Mouse (Mus musculus) olfactory bulb, adult 2 months (tissue): ENCODE measurements around the gene Slc2a8. TPM values are rescaled to one million over a fixed set of nuclear protein-coding genes. Genes with fewer than 3 reads are reported as not detected.

Source experiments
- H3K27ac ChIP-seq: fragments of 200-500 bp; 2 replicates; pipeline ENCODE4 v1.5.1; 2012; ENCODE audit warnings: low read depth, low read length; ENCODE audit not compliant: insufficient read depth
- H3K4me1 ChIP-seq: fragments of 200-500 bp; 2 replicates; pipeline ENCODE4 v1.6.1; 2012; ENCODE audit warnings: low read length; ENCODE audit not compliant: control insufficient read depth, insufficient read depth
- H3K4me3 ChIP-seq: fragments of 200-500 bp; 2 replicates; pipeline ENCODE4 v1.5.1; 2012; ENCODE audit warnings: mild to moderate bottlenecking, low read depth, low read length, moderate library complexity; ENCODE audit not compliant: insufficient read depth
- CTCF ChIP-seq: fragments of 200-500 bp; IDR thresholded peaks from 2 replicates; pipeline ENCODE4 v1.5.1; 2012; ENCODE audit warnings: low read depth, mild to moderate bottlenecking, low read length, moderate library complexity; ENCODE audit not compliant: insufficient read depth
- POLR2A ChIP-seq: fragments of 200-500 bp; IDR thresholded peaks from 2 replicates; pipeline ENCODE4 v1.6.1; 2012; ENCODE audit warnings: mild to moderate bottlenecking, low read depth, low read length, moderate library complexity; ENCODE audit not compliant: insufficient read depth
- WGBS: fragments of 180-500 bp; shearing (Covaris S2); methylation state at CpG from one replicate; pipeline ENCODE4 v1.1.7; 2018; 5-methylcytosine and 5-hydroxymethylcytosine counted together
- polyA plus RNA-seq: library from polyadenylated mRNA; stranded (reverse); fragments of >200 nt; gene quantifications from 2 replicates; pipeline ENCODE4 v1.2.4, GENCODE M21; 2012; ENCODE audit warnings: low replicate concordance; ENCODE audit not compliant: missing spikeins, insufficient read depth, insufficient read length

The Slc2a8 gene
- polyA plus RNA-seq, 1 experiment: not detected

DNA sequence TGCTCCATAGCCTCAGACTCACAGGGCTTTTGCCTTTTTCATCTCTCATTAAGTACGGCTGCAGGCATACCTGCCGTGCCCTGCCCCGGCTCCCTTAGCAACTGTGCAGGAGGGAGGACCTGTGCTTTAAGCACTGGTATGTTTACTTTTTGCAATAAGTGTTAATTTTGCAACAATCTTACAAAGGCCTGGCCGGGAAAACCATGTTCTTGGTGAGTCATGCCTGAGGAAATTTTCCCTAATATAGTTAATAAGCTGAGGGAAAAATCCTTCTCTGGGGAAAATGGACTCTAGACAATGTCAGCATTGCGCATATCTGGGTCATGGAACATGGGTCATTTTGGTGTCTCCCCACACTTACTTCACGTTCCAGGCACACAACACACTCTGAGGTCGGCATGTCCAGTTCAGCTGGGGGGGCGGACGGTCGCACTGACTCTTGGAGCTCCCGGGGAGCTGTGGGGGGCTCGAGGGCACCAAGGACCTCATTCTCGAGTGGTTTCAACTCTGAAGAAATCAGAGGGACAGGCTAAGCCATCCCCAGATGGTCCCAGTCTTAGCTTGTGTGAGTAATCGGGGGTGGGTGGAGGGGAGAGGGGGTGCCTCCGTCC, 54.2 kb downstream of the Slc2a8 start:
- Histone ChIP-seq H3K4me3 (no peak overlapping the region), H3K27ac (peak overlapping the region; percentile 53; the same call in 1 of the 2 replicates), H3K4me1 (peaks cover 50% of the 10 kb centered on the region)
- WGBS: 57% methylated on average over 15 of the region's 15 CpGs
- TF ChIP-seq POLR2A (no peak), CTCF (no peak)

DNA sequence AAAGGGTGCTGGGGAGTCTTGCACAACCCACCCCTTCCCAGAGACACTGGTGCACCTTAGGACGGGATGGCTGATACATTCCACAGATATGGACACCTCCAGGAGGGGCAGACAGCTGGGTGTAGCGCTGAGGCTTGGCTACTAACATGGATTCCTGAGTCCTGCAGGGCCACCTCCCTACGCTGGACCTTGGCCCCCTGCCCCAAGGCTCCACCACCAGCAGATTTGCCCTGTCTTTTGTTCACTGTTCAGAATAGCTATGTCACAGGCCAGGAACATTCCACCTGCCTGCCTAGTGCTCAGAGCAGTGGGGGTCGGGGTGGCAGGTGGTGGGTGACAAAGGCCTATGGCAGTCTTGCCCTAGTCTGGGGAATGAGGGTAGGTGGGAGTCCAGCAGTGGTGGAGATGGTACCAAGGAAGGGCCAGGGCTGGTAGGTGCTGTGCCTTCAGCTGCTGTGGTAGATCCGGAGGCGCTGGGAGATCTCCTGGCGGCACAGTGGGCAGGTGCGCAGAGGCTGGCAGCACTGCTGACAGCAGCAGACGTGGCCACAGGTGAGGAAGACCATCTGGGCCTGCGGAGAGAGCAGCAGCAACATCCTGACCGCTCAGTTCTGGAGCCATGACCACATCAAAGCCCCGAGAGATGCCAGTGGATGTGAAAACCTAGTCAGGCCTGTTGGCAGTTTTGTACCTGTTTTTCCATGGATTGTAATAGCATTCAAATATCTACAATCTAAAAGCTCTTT, 55.4 kb downstream of the Slc2a8 start:
- peaks cover 44% of the 10 kb centered on the region for H3K4me1 ChIP-seq
- H3K27ac ChIP-seq: no peak overlapping the region
- TF ChIP-seq CTCF (no peak), POLR2A (no peak)
- H3K4me3 ChIP-seq: no peak overlapping the region
- 88% methylated on average over 12 of the region's 12 CpGs for WGBS

DNA sequence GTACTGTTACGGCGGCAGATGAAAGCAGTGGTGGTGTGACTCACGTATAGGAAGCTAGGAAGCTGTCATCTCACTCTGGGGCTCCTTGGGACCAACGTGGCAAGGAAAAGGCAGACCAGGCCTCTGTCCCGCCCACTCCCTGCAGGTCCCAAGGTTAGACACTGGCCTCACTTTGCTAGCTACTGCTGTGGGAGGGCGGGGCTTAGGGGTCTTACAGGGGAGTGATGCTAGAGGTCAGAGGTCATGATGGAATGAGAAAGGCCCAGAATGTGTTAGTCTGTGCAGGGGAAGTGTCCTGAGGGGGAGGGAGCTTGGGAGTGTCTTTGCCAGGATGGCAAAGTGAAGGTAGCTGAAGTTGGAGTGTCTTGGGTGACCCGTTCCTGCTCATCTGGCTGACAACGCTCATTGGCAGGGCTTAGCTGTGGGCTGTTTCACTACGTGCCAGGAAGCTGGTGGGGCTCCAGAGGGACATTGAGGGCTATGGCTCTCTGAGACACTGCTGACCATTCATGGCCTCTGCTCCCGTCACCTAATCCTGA, 57.5 kb downstream of the Slc2a8 start:
- H3K4me3 ChIP-seq: no peak overlapping the region
- TF ChIP-seq POLR2A: no peak
- TF ChIP-seq CTCF: no peak
- WGBS: 61% methylated on average over 10 of the region's 10 CpGs
- peaks cover 34% of the 10 kb centered on the region for H3K4me1 ChIP-seq
- no peak overlapping the region for H3K27ac ChIP-seq

DNA sequence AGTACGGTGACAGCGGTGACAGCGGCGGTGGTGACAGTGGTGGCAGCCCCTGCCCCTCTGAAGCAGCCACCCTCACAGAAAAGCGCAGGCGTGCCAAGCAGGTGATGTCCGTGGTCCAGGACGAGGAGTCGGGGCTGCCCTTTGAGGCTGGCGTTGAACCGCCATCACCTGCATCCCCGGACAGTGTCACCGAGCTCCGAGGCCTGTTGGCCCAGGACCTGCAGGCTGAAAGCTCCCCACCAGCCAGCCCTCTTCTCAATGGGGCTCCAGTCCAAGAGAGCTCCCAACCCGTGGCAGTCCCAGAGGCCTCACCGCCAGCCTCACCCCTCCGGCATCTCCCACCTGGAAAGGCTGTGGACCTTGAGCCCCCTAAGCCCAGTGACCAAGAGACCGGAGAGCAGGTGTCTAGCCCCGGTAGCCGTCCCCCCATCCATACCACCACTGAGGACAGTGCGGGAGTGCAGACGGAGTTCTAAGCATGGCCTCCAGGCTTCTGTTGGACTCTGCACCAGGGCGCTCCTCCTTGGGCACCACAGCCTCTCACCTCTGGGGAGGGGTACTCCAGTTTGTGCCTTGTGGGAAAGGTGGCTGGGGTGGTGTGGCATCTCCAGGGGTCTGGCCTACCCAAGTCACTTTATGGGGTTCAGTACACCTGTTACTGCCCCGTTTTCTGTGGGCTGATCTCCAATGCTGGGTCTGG, 58.2 kb downstream of the Slc2a8 start:
- Histone ChIP-seq H3K4me1 (peaks cover 31% of the 10 kb centered on the region), H3K4me3 (no peak overlapping the region), H3K27ac (no peak overlapping the region)
- TF ChIP-seq CTCF (no peak), POLR2A (no peak)
- WGBS: 91% methylated on average over 24 of the region's 24 CpGs

Other genes with a start within 250 kb of the Slc2a8 start
- gene 6330409D20Rik, start 241.1 kb downstream of the Slc2a8 start, polyA plus RNA-seq: not detected in 2 replicates
- gene Tor2a, start 224.8 kb downstream of the Slc2a8 start, polyA plus RNA-seq: not detected in 2 replicates
- gene Ttc16, start 206.4 kb downstream of the Slc2a8 start, polyA plus RNA-seq: not detected in 2 replicates
- gene Ptrh1, start 206.3 kb downstream of the Slc2a8 start, polyA plus RNA-seq: not detected in 2 replicates
- gene Cfap157, start 197.7 kb downstream of the Slc2a8 start, polyA plus RNA-seq: not detected in 2 replicates
- gene Stxbp1, start 134.8 kb downstream of the Slc2a8 start, polyA plus RNA-seq: 182 and 623 TPM in 2 replicates
- not detected in 2 replicates for gene Fam129b, start 106.0 kb downstream of the Slc2a8 start, polyA plus RNA-seq
- gene Rpl12, start 20.5 kb downstream of the Slc2a8 start, polyA plus RNA-seq: not detected in 2 replicates
- gene Lrsam1, start 20.5 kb downstream of the Slc2a8 start, polyA plus RNA-seq: not detected in 2 replicates
- not detected in 2 replicates for gene Garnl3, start 149.6 kb upstream of the Slc2a8 start, polyA plus RNA-seq
- gene Angptl2, start 234.0 kb upstream of the Slc2a8 start, polyA plus RNA-seq: not detected in 2 replicates